Mouse (Mus musculus) ES-E14 (cell line): Measurements from ENCODE around the gene Stx1a. TPM values are rescaled to one million over a fixed set of nuclear protein-coding genes. Genes with fewer than 3 reads are reported as not detected.

Source experiments
- DNase-seq: peaks from one replicate; pipeline ENCODE4 v3.0.0-alpha.2; 2013; ENCODE audit warnings: low read depth, low spot score
- H3K27ac ChIP-seq: 2 replicates; pipeline ENCODE4 v1.5.1; 2012; ENCODE audit warnings: low read depth, mild to moderate bottlenecking, low read length, moderate library complexity, mixed read lengths; ENCODE audit not compliant: poor library complexity, insufficient read depth, severe bottlenecking
- H3K36me3 ChIP-seq: 2 replicates; pipeline ENCODE4 v1.6.1; 2012; ENCODE audit warnings: mild to moderate bottlenecking, low read length, moderate library complexity, mixed read lengths; ENCODE audit not compliant: control insufficient read depth, poor library complexity, insufficient read depth, severe bottlenecking
- H3K4me1 ChIP-seq, 2 experiments: fragments of 150-350 bp in 1 of 2; sonication (generic) in 1 of 2; 2 replicates each; pipeline ENCODE4 v1.6.1; 2012; ENCODE audit warnings: low read length in 2 of 2, mild to moderate bottlenecking in 1 of 2, mixed read lengths in 1 of 2; ENCODE audit not compliant: control insufficient read depth in 2 of 2, insufficient read depth in 2 of 2, poor library complexity in 1 of 2
- H3K4me3 ChIP-seq, 2 experiments: fragments of 150-350 bp in 1 of 2; sonication (generic) in 1 of 2; 2 replicates each; pipeline ENCODE4 v1.5.1; 2012; ENCODE audit warnings: low read length in 2 of 2, low read depth in 1 of 2, mild to moderate bottlenecking in 1 of 2, mixed read lengths in 1 of 2; ENCODE audit not compliant: insufficient read depth in 1 of 2, poor library complexity in 1 of 2, severe bottlenecking in 1 of 2
- H3K9ac ChIP-seq: 2 replicates; pipeline ENCODE4 v1.6.1; 2012; ENCODE audit warnings: low read depth, mild to moderate bottlenecking, low read length, mixed read lengths; ENCODE audit not compliant: poor library complexity, insufficient read depth, severe bottlenecking
- H3K9me3 ChIP-seq: fragments of 150-350 bp; sonication (generic); 2 replicates; pipeline ENCODE4 v1.6.1; 2012; ENCODE audit warnings: low read depth, mild to moderate bottlenecking, low read length; ENCODE audit not compliant: control insufficient read depth, insufficient read depth
- CHD2 ChIP-seq: IDR thresholded peaks from 2 replicates; pipeline ENCODE4 v1.6.1; 2014; ENCODE audit warnings: mild to moderate bottlenecking, low read depth, low read length, inconsistent platforms
- HCFC1 ChIP-seq: IDR thresholded peaks from 2 replicates; pipeline ENCODE4 v1.6.1; 2012; ENCODE audit warnings: low read length, inconsistent platforms, borderline replicate concordance; ENCODE audit not compliant: insufficient read depth
- MAFK ChIP-seq: IDR thresholded peaks from 2 replicates; pipeline ENCODE4 v1.6.1; 2014; ENCODE audit warnings: mild to moderate bottlenecking, low read depth, low read length, inconsistent platforms; ENCODE audit not compliant: insufficient read depth
- ZC3H11A ChIP-seq: IDR thresholded peaks from 2 replicates; pipeline ENCODE4 v1.6.1; 2012; ENCODE audit warnings: low read depth, mild to moderate bottlenecking, inconsistent platforms, low read length, borderline replicate concordance
- ZNF384 ChIP-seq: IDR thresholded peaks from 2 replicates; pipeline ENCODE4 v1.6.1; 2012; ENCODE audit warnings: low read depth, low read length, inconsistent platforms
- in situ Hi-C, 2 experiments: fragments of 600-800 bp; cut with MboI; formaldehyde crosslinking; loops; one replicate each; pipeline ENCODE4 v1.15.1; 2025; ENCODE audit warnings: low sequenced_read_pairs in 2 of 2, inconsistent platforms in 1 of 2; ENCODE audit not compliant: unreplicated experiment in 2 of 2
- total RNA-seq: library from RNA; depleted of rRNA; stranded (reverse); fragments of 300-350 nt; gene quantifications from 2 replicates; pipeline ENCODE4 v1.2.3, GENCODE M21; 2012

Gene Stx1a
- total RNA-seq, 1 experiment: 9.5 TPM

DNA sequence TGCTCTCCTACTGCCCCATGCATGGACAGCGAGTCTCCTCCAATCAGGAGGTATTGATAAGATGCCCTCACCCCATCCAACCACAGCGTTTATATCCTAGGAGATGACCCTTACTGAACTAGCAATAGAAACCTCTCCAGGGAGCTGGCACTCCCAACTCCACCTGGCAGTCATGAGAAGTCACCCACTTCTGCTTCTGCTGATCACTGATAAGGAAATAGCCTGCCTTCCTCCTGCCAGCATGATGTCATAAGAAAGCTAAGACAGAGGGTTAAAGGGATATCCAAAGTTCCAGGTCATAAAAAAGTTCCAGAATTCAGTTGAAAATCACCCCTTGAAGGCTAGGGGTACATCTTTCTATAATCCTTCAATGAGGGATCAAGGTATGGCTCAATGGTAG, 47.1 kb upstream of the Stx1a start:
- no peaks in the 10 kb centered on the region for H3K9me3 ChIP-seq
- no peak overlapping the region for H3K27ac ChIP-seq
- no peaks in the 10 kb centered on the region for H3K36me3 ChIP-seq
- in situ Hi-C loops: no loop called here
- no peak for DNase-seq
- no peak overlapping the region for H3K9ac ChIP-seq
- peaks cover 13 to 20% of the 10 kb centered on the region in 2 experiments for H3K4me1 ChIP-seq
- H3K4me3 ChIP-seq: no peak overlapping the region
- TF ChIP-seq CHD2 (no peak), ZC3H11A (no peak), ZNF384 (no peak), MAFK (no peak), HCFC1 (no peak)

DNA sequence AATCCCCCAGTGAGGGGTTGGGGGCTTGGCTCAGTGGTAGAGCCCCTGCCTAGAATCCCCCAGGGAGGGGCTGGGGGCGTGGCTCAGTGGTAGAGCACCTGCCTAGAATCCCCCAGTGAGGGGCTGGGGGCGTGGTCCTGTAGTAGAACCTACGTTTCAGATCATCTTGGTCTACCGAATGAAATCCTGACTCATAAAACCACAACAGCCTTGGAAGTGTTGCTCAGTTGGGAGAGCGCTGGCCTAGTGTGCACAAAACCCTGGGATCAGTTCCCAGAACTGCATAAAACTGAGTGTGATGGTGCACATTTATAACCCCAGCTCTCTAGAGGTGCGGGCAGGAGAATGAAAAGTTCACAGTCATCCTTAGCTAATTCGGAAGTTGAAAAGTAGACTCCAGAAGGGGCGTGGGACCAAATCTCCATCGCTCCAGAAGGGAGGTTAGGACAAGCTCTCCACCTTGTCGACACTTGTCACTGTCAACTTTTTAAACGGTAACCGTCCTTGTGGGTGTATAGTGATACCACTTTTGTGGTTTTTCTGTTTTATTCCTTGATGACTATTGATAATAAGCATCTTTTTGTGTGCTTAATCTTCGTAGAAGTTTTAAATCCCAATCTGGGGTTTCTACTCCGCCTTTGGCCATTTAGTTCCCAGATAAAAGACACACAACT, 46.6 kb upstream of the Stx1a start:
- Histone ChIP-seq H3K36me3 (no peaks in the 10 kb centered on the region), H3K9ac (no peak overlapping the region), H3K4me1 (peaks cover 9 to 20% of the 10 kb centered on the region in 2 experiments), H3K27ac (no peak overlapping the region), H3K4me3 (no peak overlapping the region), H3K9me3 (no peaks in the 10 kb centered on the region)
- in situ Hi-C loops: no loop called here
- no peak for DNase-seq
- no peak for TF ChIP-seq ZNF384
- TF ChIP-seq CHD2: no peak
- TF ChIP-seq MAFK: no peak
- TF ChIP-seq HCFC1: no peak
- TF ChIP-seq ZC3H11A: no peak

DNA sequence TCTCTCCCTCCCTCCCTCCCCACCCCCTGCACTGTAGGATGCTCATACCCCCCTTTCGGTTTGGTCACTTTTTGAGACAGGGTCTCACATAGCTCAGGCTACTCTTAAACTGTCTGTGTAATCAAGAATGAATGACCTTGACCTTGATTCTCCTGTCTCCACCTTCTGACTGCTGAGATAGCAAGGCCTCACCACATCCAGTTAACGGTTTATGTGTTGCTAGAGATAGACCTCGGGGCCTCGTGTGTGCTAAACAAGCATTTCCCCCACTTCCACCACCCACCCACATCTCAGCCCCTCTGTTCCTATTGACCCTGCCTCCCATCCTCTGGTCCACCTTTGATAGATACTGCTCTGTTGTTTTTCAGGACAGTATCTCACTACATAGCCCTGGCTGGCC, 45.4 kb upstream of the Stx1a start:
- no peaks in the 10 kb centered on the region for H3K9me3 ChIP-seq
- peaks cover 5 to 17% of the 10 kb centered on the region in 2 experiments for H3K4me1 ChIP-seq
- DNase-seq: no peak
- no peak overlapping the region for H3K27ac ChIP-seq
- in situ Hi-C loops: no loop called here
- no peaks in the 10 kb centered on the region for H3K36me3 ChIP-seq
- TF ChIP-seq HCFC1 (no peak), ZC3H11A (no peak), MAFK (no peak), CHD2 (no peak), ZNF384 (no peak)
- H3K4me3 ChIP-seq: no peak overlapping the region
- H3K9ac ChIP-seq: no peak overlapping the region

DNA sequence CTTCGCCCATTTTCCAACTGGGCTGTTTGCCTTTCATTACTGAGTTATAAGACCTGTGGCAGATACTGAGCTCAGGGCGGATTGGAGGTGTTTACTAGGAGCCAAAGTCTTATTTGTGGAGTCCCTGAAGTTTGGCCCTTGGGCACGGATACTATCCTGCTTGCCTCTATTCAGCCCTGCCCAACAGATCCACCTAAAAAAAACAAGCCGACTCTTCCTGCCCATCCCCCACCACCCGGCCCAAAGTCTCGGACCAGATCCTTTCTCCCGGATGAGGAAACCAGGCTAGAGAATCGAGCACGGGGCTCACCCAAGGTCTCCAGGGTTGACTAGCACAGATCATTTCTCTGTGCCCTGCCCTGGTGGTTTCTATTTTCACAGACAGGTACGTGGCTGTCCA, 42.1 kb upstream of the Stx1a start:
- Histone ChIP-seq H3K9ac (peak overlapping the region; percentile 35), H3K9me3 (no peaks in the 10 kb centered on the region), H3K4me1 (peaks cover 2 to 22% of the 10 kb centered on the region in 2 experiments; a peak in 3 of 4 replicates), H3K4me3 (peak overlapping the region; percentile 8 to 49), H3K27ac (peak overlapping the region; percentile 51), H3K36me3 (no peaks in the 10 kb centered on the region)
- in situ Hi-C loops: no loop called here
- DNase-seq: no peak
- no peak for TF ChIP-seq MAFK
- TF ChIP-seq ZC3H11A: no peak
- peak; percentile 23; the same call in 1 of the 2 replicates for TF ChIP-seq ZNF384
- TF ChIP-seq CHD2: no peak
- no peak for TF ChIP-seq HCFC1

DNA sequence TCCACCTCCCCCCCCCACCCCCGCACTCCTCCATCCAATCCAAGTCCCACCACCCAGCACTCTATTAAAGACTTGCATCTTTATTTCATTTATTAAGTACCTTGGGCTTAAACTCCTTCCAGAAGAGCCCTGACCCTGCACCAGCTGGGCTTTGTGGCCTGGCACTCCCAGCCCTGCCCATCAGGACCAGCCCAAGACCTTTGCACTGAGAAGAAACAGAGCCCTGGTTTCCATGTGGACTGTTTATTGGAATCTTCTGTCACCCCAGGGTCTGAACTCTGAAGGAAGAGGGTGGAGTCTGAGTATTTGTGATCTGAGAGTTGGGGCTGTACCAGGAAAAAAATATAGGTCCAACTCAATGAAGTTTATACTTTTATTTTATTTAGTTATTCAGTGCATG, 40.2 kb upstream of the Stx1a start:
- no peak for DNase-seq
- H3K36me3 ChIP-seq: no peaks in the 10 kb centered on the region
- in situ Hi-C loops: no loop called here
- H3K4me3 ChIP-seq: no peak overlapping the region
- no peaks in the 10 kb centered on the region for H3K9me3 ChIP-seq
- peaks cover 4 to 24% of the 10 kb centered on the region in 2 experiments for H3K4me1 ChIP-seq
- no peak overlapping the region for H3K27ac ChIP-seq
- TF ChIP-seq CHD2 (no peak), MAFK (no peak), HCFC1 (no peak), ZC3H11A (no peak), ZNF384 (no peak)
- H3K9ac ChIP-seq: no peak overlapping the region
